8 mouse cellular contexts compared by ENCODE assay signal in the genomic region with DNA sequence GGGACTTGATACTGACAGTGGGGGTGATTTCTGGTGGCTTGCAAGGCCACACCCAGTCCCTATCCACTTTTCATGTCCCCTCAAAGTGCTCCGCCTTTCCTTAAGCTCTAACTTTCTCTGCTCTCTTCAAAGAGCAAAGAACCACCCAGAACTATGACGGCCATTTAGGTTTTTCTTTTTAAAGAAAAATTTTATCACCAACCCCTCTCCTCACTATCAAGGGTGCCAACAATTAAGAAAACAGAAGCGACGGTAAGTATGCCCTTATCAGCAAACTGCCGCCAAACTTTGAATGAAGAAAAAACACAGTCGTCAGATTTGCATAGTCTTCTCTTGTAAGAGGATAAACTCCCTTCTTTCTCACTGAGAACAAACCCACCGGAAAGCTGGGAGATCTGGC. TPM values are rescaled to one million over a fixed set of nuclear protein-coding genes. Genes with fewer than 3 reads are reported as not detected.
A peak's percentile ranks its signal among the peaks of the same experiment; 100 is the strongest.
DNase-seq lines count a peak whose midpoint lies in the region; ATAC-seq lines count a peak whose summit lies in the region.

No protein-coding gene starts in this region.

- under 1% methylated on average over 7 of the region's 7 CpGs for WGBS in kidney, embryonic 14.5 days
- WGBS in hindbrain, embryonic 13.5 days = under 1% methylated on average over 7 of the region's 7 CpGs

- H3K9ac ChIP-seq in kidney, embryonic 14.5 days (ENCODE audit: low read depth, low read length) = peak overlapping the region; percentile 62
- peak overlapping the region; percentile 85 for H3K9ac ChIP-seq in hindbrain, embryonic 13.5 days

- H3K27ac ChIP-seq in kidney, embryonic 14.5 days (ENCODE audit: low read depth, low read length) = 0 out of 2 replicates have a peak overlapping the region, but pooled peaks have one; percentile 38
- no peak overlapping the region for H3K27ac ChIP-seq in hindbrain, embryonic 13.5 days

- no peaks in the 10 kb centered on the region; the same call in 1 of the 2 replicates for H3K4me1 ChIP-seq in kidney, embryonic 14.5 days (ENCODE audit: control insufficient read depth, insufficient read depth, low read length)
- peaks cover 21% of the 10 kb centered on the region for H3K4me1 ChIP-seq in hindbrain, embryonic 13.5 days (replicated peaks)

- no peak for ATAC-seq in kidney, embryonic 14.5 days (ENCODE audit: low FRiP score, low TSS enrichment)
- no peak for ATAC-seq in hindbrain, embryonic 13.5 days (ENCODE audit: low FRiP score)
- ATAC-seq in megakaryocyte-erythroid progenitor cell, adult 5-6 weeks (replicated peaks; ENCODE audit: low FRiP score, low TSS enrichment, poor library complexity, severe bottlenecking) = peak; percentile 34

- H3K4me3 ChIP-seq in kidney, embryonic 14.5 days (ENCODE audit: low read length) = peak overlapping the region; percentile 78
- H3K4me3 ChIP-seq in hindbrain, embryonic 13.5 days = peak overlapping the region; percentile 85

- no peaks in the 10 kb centered on the region for H3K27me3 ChIP-seq in kidney, embryonic 14.5 days (ENCODE audit: control insufficient read depth, insufficient read depth, low read length)
- no peaks in the 10 kb centered on the region for H3K27me3 ChIP-seq in hindbrain, embryonic 13.5 days

- DNase-seq in kidney, adult 8-10 months = no peak
- DNase-seq in ZHBTc4 (ENCODE audit: low read depth, low spot score) = peak; percentile 28
- DNase-seq in right cerebral cortex, adult 18-20 months = no peak
- no peak for DNase-seq in layer of hippocampus, adult 8-10 months (ENCODE audit: low spot score in 2 of 2)
- DNase-seq in layer of hippocampus, adult 11-12 months (ENCODE audit: low spot score) = no peak

- no peaks in the 10 kb centered on the region for H3K36me3 ChIP-seq in kidney, embryonic 14.5 days (ENCODE audit: control insufficient read depth, insufficient read depth, low read length)
- no peaks in the 10 kb centered on the region for H3K36me3 ChIP-seq in hindbrain, embryonic 13.5 days

- no peaks in the 10 kb centered on the region for H3K9me3 ChIP-seq in kidney, embryonic 14.5 days (ENCODE audit: control insufficient read depth, low read length)
- H3K9me3 ChIP-seq in hindbrain, embryonic 13.5 days = no peaks in the 10 kb centered on the region

- peak overlapping the region; percentile 97 for H3K4me2 ChIP-seq in kidney, embryonic 14.5 days (replicated peaks; ENCODE audit: low read depth, low read length)
- peak overlapping the region; percentile 94 for H3K4me2 ChIP-seq in hindbrain, embryonic 13.5 days

RNA-seq across cellular contexts. Expression of a gene that starts 0.5 kb away (rescaled TPM):
- polyA plus RNA-seq in kidney, embryonic 14.5 days (2014; fragmentation: Nextera tagmentation; extraction: Ambion mirVana) = 14.4 and 15.0 TPM in 2 replicates
- 4.2 and 6.2 TPM in 2 replicates for polyA plus RNA-seq in hindbrain, embryonic 13.5 days (2015; fragmentation: Nextera tagmentation; extraction: Ambion mirVana)
- total RNA-seq in megakaryocyte-erythroid progenitor cell, adult 5-6 weeks (2014; fragmentation: Nextera tagmentation) = 28.5 and 38.2 TPM in 2 replicates
- total RNA-seq in megakaryocyte-erythroid progenitor cell, adult 5-6 weeks (2017) = 31.6 and 39.2 TPM in 2 replicates
- 1 to 10 TPM; 5.5 to 8.7 (median 5.9) TPM for total RNA-seq in layer of hippocampus, adult 8-10 months (2022)

RNA-seq across cellular contexts. Expression of a gene that starts 0.9 kb away (rescaled TPM):
- polyA plus RNA-seq in kidney, embryonic 14.5 days (2014; fragmentation: Nextera tagmentation; extraction: Ambion mirVana) = 5.1 and 7.1 TPM in 2 replicates
- polyA plus RNA-seq in hindbrain, embryonic 13.5 days (2015; fragmentation: Nextera tagmentation; extraction: Ambion mirVana) = 24.0 and 25.6 TPM in 2 replicates
- 3.4 and 9.1 TPM in 2 replicates for total RNA-seq in megakaryocyte-erythroid progenitor cell, adult 5-6 weeks (2014; fragmentation: Nextera tagmentation)
- total RNA-seq in megakaryocyte-erythroid progenitor cell, adult 5-6 weeks (2017) = 2.4 and 4.3 TPM in 2 replicates
- total RNA-seq in layer of hippocampus, adult 8-10 months (2022) = 10 to 100 TPM; 18.3 to 22.2 (median 19.0) TPM

RNA-seq across cellular contexts. Expression of a gene that starts 52.8 kb away (rescaled TPM):
- polyA plus RNA-seq in kidney, embryonic 14.5 days (2014; fragmentation: Nextera tagmentation; extraction: Ambion mirVana) = 17.8 and 27.0 TPM in 2 replicates
- 19.5 and 20.8 TPM in 2 replicates for polyA plus RNA-seq in hindbrain, embryonic 13.5 days (2015; fragmentation: Nextera tagmentation; extraction: Ambion mirVana)
- total RNA-seq in megakaryocyte-erythroid progenitor cell, adult 5-6 weeks (2014; fragmentation: Nextera tagmentation) = 13.7 and 21.5 TPM in 2 replicates
- 29.1 and 31.8 TPM in 2 replicates for total RNA-seq in megakaryocyte-erythroid progenitor cell, adult 5-6 weeks (2017)
- 10 to 100 TPM; 10.6 to 15.2 (median 13.9) TPM for total RNA-seq in layer of hippocampus, adult 8-10 months (2022)
